Mouse (Mus musculus) testis, adult 2 months (tissue): ENCODE results near the gene Sema5a. TPM values are rescaled to one million over a fixed set of nuclear protein-coding genes. Genes with fewer than 3 reads are reported as not detected.

ENCODE experiments used
- H3K27ac ChIP-seq: fragments of 200-500 bp; 2 replicates; pipeline ENCODE4 v1.5.1; 2012; ENCODE audit warnings: low read depth, low read length; ENCODE audit not compliant: control insufficient read depth, insufficient read depth
- H3K27me3 ChIP-seq: fragments of 200-500 bp; 2 replicates; pipeline ENCODE4 v1.6.1; 2012; ENCODE audit warnings: mild to moderate bottlenecking, low read length, moderate library complexity; ENCODE audit not compliant: control insufficient read depth, insufficient read depth
- H3K36me3 ChIP-seq: fragments of 200-500 bp; 2 replicates; pipeline ENCODE4 v1.6.1; 2012; ENCODE audit warnings: mild to moderate bottlenecking, low read length; ENCODE audit not compliant: control insufficient read depth, insufficient read depth
- H3K4me1 ChIP-seq: fragments of 200-500 bp; 2 replicates; pipeline ENCODE4 v1.6.1; 2012; ENCODE audit warnings: low read length; ENCODE audit not compliant: control insufficient read depth, insufficient read depth
- H3K4me3 ChIP-seq: fragments of 200-500 bp; 2 replicates; pipeline ENCODE4 v1.5.1; 2012; ENCODE audit warnings: low read depth, mild to moderate bottlenecking, low read length, moderate library complexity, mixed read lengths; ENCODE audit not compliant: control insufficient read depth
- CTCF ChIP-seq: fragments of 200-500 bp; IDR thresholded peaks from 2 replicates; pipeline ENCODE4 v1.5.1; 2012; ENCODE audit warnings: low read depth, mild to moderate bottlenecking, inconsistent platforms, low read length, moderate library complexity; ENCODE audit not compliant: control insufficient read depth, insufficient read depth, insufficient replicate concordance
- POLR2A ChIP-seq: fragments of 200-500 bp; IDR thresholded peaks from 2 replicates; pipeline ENCODE4 v1.6.1; 2012; ENCODE audit warnings: low read depth, mild to moderate bottlenecking, inconsistent platforms, low read length, moderate library complexity; ENCODE audit not compliant: control insufficient read depth
- polyA plus RNA-seq: library from polyadenylated mRNA; depleted of rRNA; stranded (reverse); fragments of >200 nt; gene quantifications from 2 replicates; pipeline ENCODE4 v1.2.3, GENCODE M21; 2012

Gene Sema5a
- polyA plus RNA-seq, 1 experiment = 4.5 TPM

GRCm38 (mm10) chr15:32330427-32330826 is 85.8 kb downstream of the Sema5a start:
- no peak overlapping the region for H3K4me3 ChIP-seq
- H3K27ac ChIP-seq = no peak overlapping the region
- H3K4me1 ChIP-seq = no peaks in the 10 kb centered on the region
- TF ChIP-seq CTCF (no peak), POLR2A (no peak)
- no peaks in the 10 kb centered on the region for H3K27me3 ChIP-seq
- no peaks in the 10 kb centered on the region for H3K36me3 ChIP-seq

GRCm38 (mm10) chr15:32331037-32331436 is 86.4 kb downstream of the Sema5a start:
- TF ChIP-seq CTCF (no peak), POLR2A (no peak)
- H3K27ac ChIP-seq = no peak overlapping the region
- no peaks in the 10 kb centered on the region for H3K36me3 ChIP-seq

GRCm38 (mm10) chr15:32333456-32333855 is 88.8 kb downstream of the Sema5a start:
- Histone ChIP-seq H3K27ac (no peak overlapping the region), H3K4me3 (no peak overlapping the region)
- TF ChIP-seq POLR2A (no peak), CTCF (no peak)

More at GRCm38 (mm10) chr15:32331037-32331436, 86.4 kb downstream of the Sema5a start:
- Histone ChIP-seq H3K4me1 (no peaks in the 10 kb centered on the region), H3K27me3 (no peaks in the 10 kb centered on the region), H3K4me3 (no peak overlapping the region)

DNA sequence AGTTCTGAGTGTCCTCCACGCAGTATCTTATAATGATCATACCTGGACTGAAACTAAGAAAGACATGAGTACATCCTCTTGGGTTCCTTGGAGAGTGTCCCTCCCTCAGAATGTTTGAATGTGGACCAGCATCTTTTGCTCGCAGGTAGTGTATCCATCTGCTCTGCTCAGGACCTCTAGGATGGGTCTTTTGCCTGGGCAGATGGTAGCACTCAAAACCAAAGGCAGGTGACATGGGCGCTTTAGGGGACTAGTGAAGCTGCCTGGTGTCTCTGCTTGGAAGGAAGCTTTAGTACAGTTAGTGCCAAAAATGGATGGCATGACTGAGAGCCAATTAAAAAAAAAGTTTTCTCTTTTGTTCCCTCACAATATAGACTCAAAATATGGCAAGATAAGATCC is 93.2 kb downstream of the Sema5a start:
- no peak overlapping the region for H3K4me3 ChIP-seq
- no peaks in the 10 kb centered on the region for H3K27me3 ChIP-seq
- no peaks in the 10 kb centered on the region for H3K4me1 ChIP-seq
- no peak for TF ChIP-seq POLR2A
- no peak for TF ChIP-seq CTCF
- no peak overlapping the region for H3K27ac ChIP-seq
- no peaks in the 10 kb centered on the region for H3K36me3 ChIP-seq

More at GRCm38 (mm10) chr15:32333456-32333855, 88.8 kb downstream of the Sema5a start:
- no peaks in the 10 kb centered on the region for H3K36me3 ChIP-seq
- no peaks in the 10 kb centered on the region for H3K27me3 ChIP-seq
- H3K4me1 ChIP-seq = no peaks in the 10 kb centered on the region

GRCm38 (mm10) chr15:32338721-32339290 is 94.2 kb downstream of the Sema5a start:
- H3K4me3 ChIP-seq = no peak overlapping the region
- no peaks in the 10 kb centered on the region for H3K27me3 ChIP-seq
- H3K27ac ChIP-seq = no peak overlapping the region
- no peak for TF ChIP-seq POLR2A
- no peak for TF ChIP-seq CTCF
- H3K4me1 ChIP-seq = no peaks in the 10 kb centered on the region
- no peaks in the 10 kb centered on the region for H3K36me3 ChIP-seq

GRCm38 (mm10) chr15:32339426-32339825 is 94.8 kb downstream of the Sema5a start:
- Histone ChIP-seq H3K4me1 (no peaks in the 10 kb centered on the region), H3K27me3 (no peaks in the 10 kb centered on the region), H3K36me3 (no peaks in the 10 kb centered on the region), H3K27ac (no peak overlapping the region), H3K4me3 (no peak overlapping the region)
- TF ChIP-seq CTCF (no peak), POLR2A (no peak)

- Histone ChIP-seq H3K4me3 (no peak overlapping the region), H3K36me3 (no peaks in the 10 kb centered on the region), H3K27ac (no peak overlapping the region), H3K4me1 (no peaks in the 10 kb centered on the region), H3K27me3 (no peaks in the 10 kb centered on the region)
- TF ChIP-seq POLR2A = no peak
These were observed 96.8 kb downstream of the Sema5a start for GRCm38 (mm10) chr15:32341423-32341822.

- Histone ChIP-seq H3K27me3 (no peaks in the 10 kb centered on the region), H3K27ac (no peak overlapping the region), H3K4me1 (no peaks in the 10 kb centered on the region), H3K36me3 (no peaks in the 10 kb centered on the region), H3K4me3 (no peak overlapping the region)
- TF ChIP-seq POLR2A (no peak), CTCF (no peak)
These were observed 98.9 kb downstream of the Sema5a start for GRCm38 (mm10) chr15:32343544-32343943.
